Mouse (Mus musculus): ENCODE data around the gene Ccdc12.

Ccdc12 gene

GRCm38 (mm10) chr9:110738054-110738453 is 81.8 kb downstream of the Ccdc12 start:
- DNase-seq (ENCODE audit: low read depth in 2 of 2, low spot score in 2 of 2) = no peak

DNA sequence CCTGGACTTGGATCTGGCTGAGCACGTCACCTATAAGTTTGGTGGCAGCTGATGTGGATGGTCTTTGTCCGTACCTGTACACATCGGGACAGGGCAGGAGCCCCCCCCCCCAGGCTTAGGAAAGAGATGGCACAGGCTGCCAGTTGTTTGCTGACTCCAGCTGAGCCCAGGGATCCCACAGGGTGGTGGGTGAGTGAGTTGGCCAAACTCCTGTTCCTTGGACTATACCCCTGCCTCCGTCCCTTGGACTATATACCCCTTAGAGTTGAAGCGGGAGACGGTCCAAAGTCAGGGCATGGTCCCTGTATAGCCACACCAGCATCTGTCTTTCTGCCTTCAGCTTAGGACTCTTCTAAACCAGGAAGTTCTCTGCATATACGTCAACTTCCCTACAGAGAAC is 83.7 kb downstream of the Ccdc12 start:
- DNase-seq (ENCODE audit: low read depth in 2 of 2, low spot score in 2 of 2) = no peak

GRCm38 (mm10) chr9:110741711-110742294 is 85.5 kb downstream of the Ccdc12 start, which contains the start of gene Myl3:
TSS of gene Myl3 (plus strand) at chr9:110741861.
- no peak for DNase-seq (ENCODE audit: low read depth in 2 of 2, low spot score in 2 of 2)

DNA sequence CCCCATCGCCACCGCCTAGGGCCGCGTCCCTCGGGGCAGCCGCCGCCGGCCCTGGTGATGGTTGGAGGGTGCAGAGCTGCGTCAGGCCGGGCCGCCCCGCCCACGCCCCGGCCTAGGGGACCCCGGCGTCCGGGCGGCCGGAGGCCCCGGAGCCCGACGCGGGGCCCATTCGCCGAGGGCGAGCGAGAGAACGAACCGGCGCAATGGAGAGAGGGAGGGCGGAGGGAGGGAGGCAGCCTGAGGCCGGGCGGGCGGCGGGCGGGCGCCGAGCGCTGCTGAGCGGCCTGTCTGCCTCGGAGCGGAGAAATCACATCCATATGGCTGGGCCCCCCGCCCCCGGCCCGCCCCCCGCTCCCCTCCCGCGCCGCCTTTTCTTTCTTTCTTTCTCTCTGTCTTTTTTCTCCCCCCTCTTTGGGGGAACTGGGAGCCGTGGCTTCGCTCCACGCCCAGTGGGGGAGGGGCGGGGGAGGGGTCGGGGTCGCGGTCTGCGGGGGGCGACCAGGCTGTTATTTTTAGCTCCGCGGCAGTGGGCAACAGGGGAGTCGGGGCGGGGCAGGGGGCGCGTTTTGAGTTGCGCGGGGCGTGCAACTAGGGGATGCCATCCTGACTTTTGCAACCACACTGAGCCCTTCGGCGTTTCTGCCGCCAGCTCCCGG is 86.1 kb downstream of the Ccdc12 start:
- DNase-seq (ENCODE audit: low read depth in 2 of 2, low spot score in 2 of 2) = no peak

GRCm38 (mm10) chr9:110742951-110743455 is 86.7 kb downstream of the Ccdc12 start:
- DNase-seq (ENCODE audit: low read depth in 2 of 2, low spot score in 2 of 2) = no peak

- DNase-seq (ENCODE audit: low read depth in 2 of 2, low spot score in 2 of 2) = no peak
These were observed 87.4 kb downstream of the Ccdc12 start for GRCm38 (mm10) chr9:110743456-110744323.

GRCm38 (mm10) chr9:110745752-110746151 is 89.4 kb downstream of the Ccdc12 start:
- no peak for DNase-seq (ENCODE audit: low read depth in 2 of 2, low spot score in 2 of 2)

DNA sequence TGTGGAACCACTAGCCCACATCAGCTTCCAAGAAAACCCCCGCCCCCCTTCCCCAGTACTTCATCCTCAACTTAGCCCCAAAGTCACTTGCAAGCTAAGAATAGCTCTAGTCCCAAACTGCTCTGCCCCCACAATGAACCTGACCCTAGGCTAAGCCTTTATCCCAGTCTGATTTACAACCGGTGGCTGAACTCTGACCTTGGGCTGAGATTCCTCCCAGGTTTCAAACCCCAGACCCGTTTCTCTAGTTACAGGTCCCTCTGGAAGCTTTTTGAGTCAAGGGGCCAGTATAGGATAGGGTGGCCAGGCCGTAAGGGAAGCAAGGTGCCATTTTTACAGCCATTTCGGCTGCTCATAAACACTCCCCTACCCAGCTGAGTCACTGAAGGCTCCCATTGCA is 89.9 kb downstream of the Ccdc12 start:
- no peak for DNase-seq (ENCODE audit: low read depth in 2 of 2, low spot score in 2 of 2)

- no peak for DNase-seq (ENCODE audit: low read depth in 2 of 2, low spot score in 2 of 2)
These were observed 90.7 kb downstream of the Ccdc12 start, which contains the start of gene Pth1r for GRCm38 (mm10) chr9:110746961-110747360. TSS of gene Pth1r (minus strand) at chr9:110747145.

DNA sequence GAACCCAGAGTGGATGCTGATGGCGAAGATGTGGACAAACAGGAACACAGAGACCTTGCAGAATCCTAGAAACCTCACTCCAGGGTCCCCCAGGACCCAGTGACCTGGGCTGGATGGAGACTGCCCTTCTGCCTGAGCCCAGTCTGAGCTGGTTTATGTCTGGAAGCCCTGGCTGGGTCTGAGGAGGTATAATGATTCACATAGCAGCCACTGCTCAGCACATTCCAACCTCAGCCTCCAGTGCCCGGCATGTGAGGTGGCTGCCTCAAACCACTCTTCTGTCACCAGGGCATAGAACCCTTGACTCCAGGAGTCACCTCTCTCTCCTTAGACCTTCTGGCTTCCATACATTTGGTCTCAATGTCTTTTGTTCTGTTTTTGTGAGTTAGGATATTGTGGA is 92.1 kb downstream of the Ccdc12 start:
- DNase-seq (ENCODE audit: low read depth in 2 of 2, low spot score in 2 of 2) = no peak

GRCm38 (mm10) chr9:110750404-110751187 is 94.3 kb downstream of the Ccdc12 start:
- no peak for DNase-seq (ENCODE audit: low read depth in 2 of 2, low spot score in 2 of 2)

DNA sequence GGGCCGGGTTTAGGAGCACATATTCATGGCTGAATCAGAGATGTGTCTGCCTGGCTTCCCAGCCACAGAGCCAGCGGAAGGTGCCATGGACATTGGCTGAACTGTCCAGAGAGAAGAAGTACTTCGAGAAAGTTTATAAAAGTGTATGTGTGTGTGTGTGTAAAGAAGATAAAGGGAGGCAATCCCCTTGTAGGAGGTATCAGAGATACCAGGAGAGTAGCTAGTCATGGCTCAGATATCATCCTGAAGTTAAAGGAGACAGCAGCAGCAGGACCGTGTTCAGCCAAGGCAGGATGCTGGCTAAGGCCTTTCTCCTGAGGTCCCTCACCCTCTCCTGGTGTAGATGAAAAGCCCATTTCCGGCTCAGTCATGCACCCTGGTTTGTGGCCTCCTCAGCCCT is 95.1 kb downstream of the Ccdc12 start:
- DNase-seq (ENCODE audit: low read depth in 2 of 2, low spot score in 2 of 2) = no peak

- DNase-seq (ENCODE audit: low read depth in 2 of 2, low spot score in 2 of 2) = no peak
These were observed 96.7 kb downstream of the Ccdc12 start for GRCm38 (mm10) chr9:110752917-110753435.

- DNase-seq (ENCODE audit: low read depth in 2 of 2, low spot score in 2 of 2) = no peak
These were observed 97.5 kb downstream of the Ccdc12 start for GRCm38 (mm10) chr9:110753773-110754172.

- DNase-seq (ENCODE audit: low read depth in 2 of 2, low spot score in 2 of 2) = no peak
These were observed 101.5 kb downstream of the Ccdc12 start for GRCm38 (mm10) chr9:110757816-110758215.

- no peak for DNase-seq (ENCODE audit: low read depth in 2 of 2, low spot score in 2 of 2)
These were observed 102.3 kb downstream of the Ccdc12 start for GRCm38 (mm10) chr9:110758605-110759004.

GRCm38 (mm10) chr9:110759265-110759664 is 103.0 kb downstream of the Ccdc12 start:
- no peak for DNase-seq (ENCODE audit: low read depth in 2 of 2, low spot score in 2 of 2)

- DNase-seq (ENCODE audit: low read depth in 2 of 2, low spot score in 2 of 2) = no peak
These were observed 104.6 kb downstream of the Ccdc12 start for GRCm38 (mm10) chr9:110760886-110761285.
